Mouse (Mus musculus) small intestine, adult 2 months (tissue): Measurements from ENCODE around the gene Ttc9c.

ENCODE experiments used
- CTCF ChIP-seq: fragments of 200-500 bp; IDR thresholded peaks from 2 replicates; pipeline ENCODE4 v1.5.1; 2012; ENCODE audit warnings: low read depth, mild to moderate bottlenecking, control low read depth, inconsistent platforms, low read length, moderate library complexity, mixed read lengths; ENCODE audit not compliant: insufficient replicate concordance, insufficient read length; ENCODE audit errors: extremely low read depth
- POLR2A ChIP-seq: fragments of 200-500 bp; IDR thresholded peaks from 2 replicates; pipeline ENCODE4 v1.6.1; 2012; ENCODE audit warnings: low read depth, mild to moderate bottlenecking, control low read depth, inconsistent platforms, low read length, moderate library complexity

- TF ChIP-seq CTCF (no peak), POLR2A (no peak)
These were observed 29.2 kb upstream of the Ttc9c start for GRCm38 (mm10) chr19:8848356-8848755.
